Mouse (Mus musculus) embryonic fibroblast, embryonic 13.5 days (primary cell): ENCODE results near the gene Rplp2. TPM values are rescaled to one million over a fixed set of nuclear protein-coding genes. Genes with fewer than 3 reads are reported as not detected.
A peak's percentile ranks its signal among the peaks of the same experiment; 100 is the strongest.

Experiments
- H3K27ac ChIP-seq: 2 replicates; pipeline ENCODE4 v1.5.1; 2012; ENCODE audit warnings: low read length, control low read depth, inconsistent platforms; ENCODE audit not compliant: insufficient read depth
- H3K4me1 ChIP-seq: 2 replicates; pipeline ENCODE4 v1.6.1; 2011; ENCODE audit warnings: low read length; ENCODE audit not compliant: control insufficient read depth, insufficient read depth
- H3K4me3 ChIP-seq: 2 replicates; pipeline ENCODE4 v1.5.1; 2011; ENCODE audit warnings: mild to moderate bottlenecking, control low read depth, low read length; ENCODE audit not compliant: insufficient read depth
- CTCF ChIP-seq: IDR thresholded peaks from 2 replicates; pipeline ENCODE4 v1.5.1; 2011; ENCODE audit warnings: mild to moderate bottlenecking, control low read depth, low read length, moderate library complexity, borderline replicate concordance; ENCODE audit not compliant: insufficient read depth
- POLR2A ChIP-seq: IDR thresholded peaks from 2 replicates; pipeline ENCODE4 v1.6.1; 2011; ENCODE audit warnings: low read depth, mild to moderate bottlenecking, control low read depth, low read length, moderate library complexity
- polyA plus RNA-seq: library from polyadenylated mRNA; stranded (reverse); fragments of >200 nt; gene quantifications from 2 replicates; pipeline ENCODE4 v1.2.4, GENCODE M21; 2011; ENCODE audit warnings: low read depth; ENCODE audit not compliant: missing spikeins, insufficient read length

Rplp2 gene
- polyA plus RNA-seq, 1 experiment: 1,600 TPM

GRCm38 (mm10) chr7:141416144-141416841 lies 30.9 kb upstream of the Rplp2 start:
- TF ChIP-seq POLR2A (0 out of 2 replicates have a peak, but pooled peaks have one; percentile 11), CTCF (no peak)
- no peak overlapping the region for H3K27ac ChIP-seq
- H3K4me1 ChIP-seq: 0 out of 2 replicates have a peak, but pooled peaks cover 5% of the 10 kb centered on the region
- H3K4me3 ChIP-seq: no peak overlapping the region

GRCm38 (mm10) chr7:141417731-141418681 lies 29.2 kb upstream of the Rplp2 start:
- TF ChIP-seq CTCF: no peak
- TF ChIP-seq POLR2A: no peak
- Histone ChIP-seq H3K4me1 (0 out of 2 replicates have a peak, but pooled peaks cover 5% of the 10 kb centered on the region), H3K4me3 (no peak overlapping the region), H3K27ac (no peak overlapping the region)

GRCm38 (mm10) chr7:141418970-141419369 lies 28.2 kb upstream of the Rplp2 start:
- H3K27ac ChIP-seq: no peak overlapping the region
- H3K4me3 ChIP-seq: no peak overlapping the region
- 0 out of 2 replicates have a peak, but pooled peaks cover 5% of the 10 kb centered on the region for H3K4me1 ChIP-seq
- TF ChIP-seq POLR2A (no peak), CTCF (no peak)

GRCm38 (mm10) chr7:141420030-141420702 lies 27.0 kb upstream of the Rplp2 start:
- Histone ChIP-seq H3K4me3 (no peak overlapping the region), H3K4me1 (0 out of 2 replicates have a peak, but pooled peaks cover 5% of the 10 kb centered on the region), H3K27ac (no peak overlapping the region)
- no peak for TF ChIP-seq POLR2A
- no peak for TF ChIP-seq CTCF

- H3K4me3 ChIP-seq: no peak overlapping the region
Observed at GRCm38 (mm10) chr7:141423811-141424210, 23.4 kb upstream of the Rplp2 start.

GRCm38 (mm10) chr7:141426948-141427730 lies 20.0 kb upstream of the Rplp2 start:
- Histone ChIP-seq H3K27ac (no peak overlapping the region), H3K4me1 (no peaks in the 10 kb centered on the region), H3K4me3 (no peak overlapping the region)
- TF ChIP-seq POLR2A (no peak), CTCF (no peak)

More at GRCm38 (mm10) chr7:141423811-141424210, 23.4 kb upstream of the Rplp2 start:
- H3K27ac ChIP-seq: no peak overlapping the region
- H3K4me1 ChIP-seq: no peaks in the 10 kb centered on the region
- TF ChIP-seq CTCF (no peak), POLR2A (no peak)

GRCm38 (mm10) chr7:141428701-141429100 lies 18.5 kb upstream of the Rplp2 start:
- Histone ChIP-seq H3K4me1 (no peaks in the 10 kb centered on the region), H3K27ac (no peak overlapping the region), H3K4me3 (no peak overlapping the region)
- TF ChIP-seq POLR2A: no peak
- no peak for TF ChIP-seq CTCF

- TF ChIP-seq CTCF: no peak
- peak; percentile 42 for TF ChIP-seq POLR2A
- Histone ChIP-seq H3K4me1 (no peaks in the 10 kb centered on the region), H3K4me3 (peak within 1 kb of the TSS; percentile 11; the same call in 1 of the 2 replicates), H3K27ac (no peak within 1 kb of the TSS)
Observed at GRCm38 (mm10) chr7:141429310-141429709, 17.9 kb upstream of the Rplp2 start, which contains the start of gene Cend1. TSS of gene Cend1 (minus strand) at chr7:141429491.
